In genomic region chr17:66076934-66077333, GRCm38 (mm10) we compare ENCODE assay signal across 8 mouse cellular contexts. TPM values are rescaled to one million over a fixed set of nuclear protein-coding genes. Genes with fewer than 3 reads are reported as not detected.
DNase-seq lines count a peak whose midpoint lies in the region; ATAC-seq and TF ChIP-seq lines count a peak whose summit lies in the region.

Ankrd12 (minus strand) TSS chr17:66077089.

- peak; percentile 11 for TF ChIP-seq POLR2A in kidney, adult 2 months (IDR thresholded peaks at IDR 0.05; ENCODE audit: low read depth, low read length)
- peak; percentile 80 for TF ChIP-seq POLR2A in small intestine, adult 2 months (IDR thresholded peaks at IDR 0.05; ENCODE audit: low read depth, low read length)

- peak within 1 kb of the TSS; percentile 94 for H3K4me3 ChIP-seq in embryonic facial prominence, embryonic 12.5 days
- peak within 1 kb of the TSS; percentile 95 for H3K4me3 ChIP-seq in kidney, adult 2 months (ENCODE audit: insufficient read depth, low read depth, low read length)
- H3K4me3 ChIP-seq in limb, embryonic 11.5 days (ENCODE audit: low read depth, low read length) = peak within 1 kb of the TSS; percentile 77
- peak within 1 kb of the TSS; percentile 94 for H3K4me3 ChIP-seq in midbrain, embryonic 13.5 days (replicated peaks)
- H3K4me3 ChIP-seq in small intestine, adult 2 months (ENCODE audit: low read depth, low read length) = peak within 1 kb of the TSS; percentile 91

- no peaks in the 10 kb centered on the region for H3K9me3 ChIP-seq in embryonic facial prominence, embryonic 12.5 days
- H3K9me3 ChIP-seq in limb, embryonic 11.5 days (ENCODE audit: control insufficient read depth, low read length) = no peaks in the 10 kb centered on the region
- no peaks in the 10 kb centered on the region for H3K9me3 ChIP-seq in midbrain, embryonic 13.5 days

- peak within 1 kb of the TSS; percentile 80 for H3K9ac ChIP-seq in embryonic facial prominence, embryonic 12.5 days
- H3K9ac ChIP-seq in limb, embryonic 11.5 days (ENCODE audit: low read length) = peak within 1 kb of the TSS; percentile 70
- H3K9ac ChIP-seq in midbrain, embryonic 13.5 days (replicated peaks) = peak within 1 kb of the TSS; percentile 88

- peak within 1 kb of the TSS; percentile 88 for H3K27ac ChIP-seq in embryonic facial prominence, embryonic 12.5 days
- peak within 1 kb of the TSS; percentile 90 for H3K27ac ChIP-seq in kidney, adult 2 months (ENCODE audit: insufficient read depth, low read depth, low read length)
- peak within 1 kb of the TSS; percentile 68 for H3K27ac ChIP-seq in limb, embryonic 11.5 days (replicated peaks; ENCODE audit: low read depth, low read length)
- peak within 1 kb of the TSS; percentile 97 for H3K27ac ChIP-seq in midbrain, embryonic 13.5 days
- peak within 1 kb of the TSS; percentile 96 for H3K27ac ChIP-seq in small intestine, adult 2 months (ENCODE audit: insufficient read depth, low read depth, low read length)

- H3K27me3 ChIP-seq in embryonic facial prominence, embryonic 12.5 days = no peaks in the 10 kb centered on the region
- no peaks in the 10 kb centered on the region for H3K27me3 ChIP-seq in kidney, adult 2 months (replicated peaks; ENCODE audit: control insufficient read depth, insufficient read depth, low read length)
- no peaks in the 10 kb centered on the region for H3K27me3 ChIP-seq in limb, embryonic 11.5 days (ENCODE audit: control insufficient read depth, insufficient read depth, low read length)
- no peaks in the 10 kb centered on the region for H3K27me3 ChIP-seq in midbrain, embryonic 13.5 days
- no peaks in the 10 kb centered on the region for H3K27me3 ChIP-seq in small intestine, adult 2 months (ENCODE audit: control insufficient read depth, insufficient read depth, low read length)

- peak within 1 kb of the TSS; percentile 78 for H3K4me2 ChIP-seq in embryonic facial prominence, embryonic 12.5 days (replicated peaks)
- H3K4me2 ChIP-seq in limb, embryonic 11.5 days (ENCODE audit: low read depth, severe bottlenecking) = peak within 1 kb of the TSS; percentile 89
- peak within 1 kb of the TSS; percentile 73 for H3K4me2 ChIP-seq in midbrain, embryonic 13.5 days (replicated peaks)

- TF ChIP-seq CTCF in kidney, adult 2 months (conservative IDR thresholded peaks at IDR 0.05; ENCODE audit: insufficient read depth, insufficient read length, low read depth, low read length) = no peak
- TF ChIP-seq CTCF in small intestine, adult 2 months (IDR thresholded peaks at IDR 0.05; ENCODE audit: extremely low read depth, insufficient read length, insufficient replicate concordance, low read depth, low read length) = no peak

- ATAC-seq in embryonic facial prominence, embryonic 12.5 days (ENCODE audit: insufficient number of reproducible peaks, insufficient read depth, low FRiP score, low TSS enrichment) = peak; percentile 90
- peak; percentile 94 for ATAC-seq in limb, embryonic 11.5 days (ENCODE audit: insufficient number of reproducible peaks, low FRiP score, low TSS enrichment, low read depth)
- ATAC-seq in midbrain, embryonic 13.5 days = peak; percentile 97

- peaks cover 15% of the 10 kb centered on the region; the same call in 1 of the 2 replicates for H3K4me1 ChIP-seq in embryonic facial prominence, embryonic 12.5 days
- peaks cover 7% of the 10 kb centered on the region; the same call in 1 of the 2 replicates for H3K4me1 ChIP-seq in kidney, adult 2 months (ENCODE audit: control insufficient read depth, insufficient read depth, low read length)
- no peaks in the 10 kb centered on the region for H3K4me1 ChIP-seq in limb, embryonic 11.5 days (ENCODE audit: control insufficient read depth, insufficient read depth, low read length)
- H3K4me1 ChIP-seq in midbrain, embryonic 13.5 days (replicated peaks) = peaks cover 28% of the 10 kb centered on the region
- no peaks in the 10 kb centered on the region; the same call in 1 of the 2 replicates for H3K4me1 ChIP-seq in small intestine, adult 2 months (ENCODE audit: control insufficient read depth, insufficient read depth, insufficient read length, low read length)

- H3K36me3 ChIP-seq in embryonic facial prominence, embryonic 12.5 days = peaks cover 15% of the 10 kb centered on the region
- H3K36me3 ChIP-seq in kidney, adult 2 months (ENCODE audit: control insufficient read depth, insufficient read depth, low read length) = peaks cover 7% of the 10 kb centered on the region; the same call in 1 of the 2 replicates
- H3K36me3 ChIP-seq in limb, embryonic 11.5 days (ENCODE audit: control insufficient read depth, insufficient read depth, low read length) = no peaks in the 10 kb centered on the region
- H3K36me3 ChIP-seq in midbrain, embryonic 13.5 days = peaks cover 27% of the 10 kb centered on the region
- H3K36me3 ChIP-seq in small intestine, adult 2 months (ENCODE audit: control insufficient read depth, insufficient read depth, low read length) = peaks cover 16% of the 10 kb centered on the region

- peak; percentile 91 for DNase-seq in 3T3-L1 (ENCODE audit: low read depth, low spot score)
- peak; percentile 98 to 99 for DNase-seq in adrenal gland, postnatal 36 days
- DNase-seq in heart, adult 18-20 months = peak; percentile 97 to 98
- peak; percentile 98 for DNase-seq in kidney, adult 2 months
- peak; percentile 93 for DNase-seq in limb, embryonic 11.5 days (ENCODE audit: low spot score)

- WGBS in embryonic facial prominence, embryonic 12.5 days = under 1% methylated on average over 53 of the region's 53 CpGs
- WGBS in kidney, adult 2 months = 2% methylated on average over 53 of the region's 53 CpGs
- 3% methylated on average over 53 of the region's 53 CpGs for WGBS in limb, embryonic 11.5 days
- under 1% methylated on average over 53 of the region's 53 CpGs for WGBS in midbrain, embryonic 13.5 days
- under 1% methylated on average over 53 of the region's 53 CpGs for WGBS in small intestine, adult 2 months

RNA-seq across cellular contexts. Expression of gene Ankrd12, which starts in this region (rescaled TPM):
- 10 to 100 TPM; 28.9 to 29.3 TPM for total RNA-seq in adrenal gland, postnatal 36 days (2021)
- polyA plus RNA-seq in embryonic facial prominence, embryonic 12.5 days (2016; fragmentation: Nextera tagmentation; extraction: Ambion mirVana) = 37.5 and 39.2 TPM in 2 replicates
- 10 to 100 TPM; 18.3 to 19.8 TPM for total RNA-seq in heart, adult 18-20 months (2021)
- 3.6 and 4.1 TPM in 2 replicates for polyA plus RNA-seq in kidney, adult 2 months (2012; rRNA removed)
- polyA plus RNA-seq in limb, embryonic 11.5 days (2014; fragmentation: Nextera tagmentation; extraction: Ambion mirVana) = 21.5 and 24.5 TPM in 2 replicates
- polyA plus RNA-seq in midbrain, embryonic 13.5 days (2015; fragmentation: Nextera tagmentation; extraction: Ambion mirVana) = 118 and 132 TPM in 2 replicates
- polyA plus RNA-seq in small intestine, adult 2 months (2012; rRNA removed) = 0.91 and 2.0 TPM in 2 replicates

Comparison
In these comparisons a context has a peak if more than half of its experiments do, and no peak if none do; other contexts are left out.
1. Peak in every context shown above with its lines: DNase-seq, ATAC-seq, H3K4me3 ChIP-seq and H3K27ac ChIP-seq.